Mouse (Mus musculus) heart, embryonic 12.5 days (tissue): Measurements from ENCODE around the gene Smyd2. TPM values are rescaled to one million over a fixed set of nuclear protein-coding genes. Genes with fewer than 3 reads are reported as not detected.

Source experiments
- ATAC-seq: fragments of 200-750 bp; cut with Nextera tagmentation; 2 replicates; pipeline ENCODE4 v1.8.0; 2017; ENCODE audit warnings: moderate TSS enrichment, moderate library complexity; ENCODE audit not compliant: insufficient number of reproducible peaks, low FRiP score
- H3K27ac ChIP-seq: fragments of 300-500 bp; sonication (generic); 2 replicates; pipeline ENCODE4 v1.5.1; 2016; ENCODE audit warnings: mild to moderate bottlenecking, moderate library complexity; ENCODE audit not compliant: poor library complexity, severe bottlenecking
- H3K27me3 ChIP-seq: fragments of 300-500 bp; sonication (generic); replicated peaks from 2 replicates; pipeline ENCODE4 v1.6.1; 2016; ENCODE audit warnings: mild to moderate bottlenecking, moderate library complexity
- H3K36me3 ChIP-seq: fragments of 300-500 bp; sonication (generic); 2 replicates; pipeline ENCODE4 v1.6.1; 2016; ENCODE audit warnings: mild to moderate bottlenecking, moderate library complexity
- H3K4me1 ChIP-seq: fragments of 300-500 bp; sonication (generic); replicated peaks from 2 replicates; pipeline ENCODE4 v1.6.1; 2016; ENCODE audit warnings: mild to moderate bottlenecking
- H3K4me2 ChIP-seq: fragments of 300-500 bp; sonication (generic); 2 replicates; pipeline ENCODE4 v1.6.1; 2016; ENCODE audit warnings: mild to moderate bottlenecking, moderate library complexity
- H3K4me3 ChIP-seq: fragments of 300-500 bp; sonication (generic); 2 replicates; pipeline ENCODE4 v1.5.1; 2016; ENCODE audit warnings: mild to moderate bottlenecking
- H3K9ac ChIP-seq: fragments of 300-500 bp; sonication (generic); 2 replicates; pipeline ENCODE4 v1.6.1; 2016; ENCODE audit warnings: mild to moderate bottlenecking, moderate library complexity
- H3K9me3 ChIP-seq: fragments of 300-500 bp; sonication (generic); replicated peaks from 2 replicates; pipeline ENCODE4 v1.6.1; 2016; ENCODE audit warnings: mild to moderate bottlenecking, moderate library complexity
- WGBS: fragments of 180-500 bp; shearing (Covaris S2); methylation state at CpG from one replicate; pipeline ENCODE4 v1.1.7; 2016; 5-methylcytosine and 5-hydroxymethylcytosine counted together
- polyA plus RNA-seq: library from polyadenylated mRNA; unstranded; fragments of >200 nt; fragmentation: Nextera tagmentation; extraction: Ambion mirVana; gene quantifications from 2 replicates; pipeline ENCODE4 v1.2.1, GENCODE M21; 2016

Smyd2 gene
- 172 and 177 TPM in 2 replicates for polyA plus RNA-seq

DNA sequence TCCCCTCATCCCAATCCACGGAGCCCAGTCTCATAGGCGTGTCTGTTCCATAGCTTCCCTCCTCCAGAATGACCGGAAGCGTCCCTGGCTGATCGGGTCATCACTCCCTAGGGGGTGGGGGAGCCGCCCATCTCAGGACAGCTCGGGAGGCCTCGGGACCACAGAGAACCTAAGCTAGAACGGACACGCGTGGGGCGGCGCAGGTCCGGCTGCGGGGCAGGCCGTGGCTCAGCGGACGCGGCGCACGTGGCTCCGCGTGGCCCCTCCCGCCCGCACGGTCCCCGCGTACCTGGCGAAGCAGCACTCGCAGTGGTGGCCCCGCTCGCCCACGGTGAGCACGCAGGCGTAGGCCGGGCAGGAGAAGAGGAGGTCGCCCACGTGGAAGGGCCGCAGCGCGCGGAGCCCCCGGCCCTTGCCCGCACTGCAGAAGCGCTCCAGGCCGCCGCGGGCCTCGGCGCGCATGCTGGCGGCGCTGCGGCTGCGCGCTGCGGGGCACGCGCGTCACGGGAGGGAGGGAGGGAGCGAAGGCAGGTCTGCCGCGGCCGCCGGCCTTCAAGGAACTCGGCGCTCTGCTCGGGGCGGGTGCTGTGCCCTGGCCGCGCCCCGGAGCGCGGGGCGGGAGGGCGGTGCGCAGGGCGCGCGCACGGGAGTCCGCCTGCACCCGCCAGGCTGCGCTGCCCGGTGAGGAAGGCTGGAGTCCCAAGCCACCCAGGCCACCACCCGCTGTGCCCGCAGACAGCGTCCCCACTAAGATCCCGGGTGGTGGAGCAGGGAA is at the start of gene Smyd2:
Smyd2 (minus strand) TSS at position 546 of the 775 bp plus-strand sequence.
- peak within 1 kb of the TSS; percentile 88 for H3K4me3 ChIP-seq
- peak within 1 kb of the TSS; percentile 98 for H3K9ac ChIP-seq
- no peaks in the 10 kb centered on the region for H3K9me3 ChIP-seq
- ATAC-seq = peak; percentile 87
- H3K36me3 ChIP-seq = no peaks in the 10 kb centered on the region
- peaks cover 78% of the 10 kb centered on the region for H3K4me1 ChIP-seq
- H3K4me2 ChIP-seq = peak within 1 kb of the TSS; percentile 86
- under 1% methylated on average over 73 of the region's 90 CpGs for WGBS
- no peaks in the 10 kb centered on the region for H3K27me3 ChIP-seq
- H3K27ac ChIP-seq = peak within 1 kb of the TSS; percentile 95

- peaks cover 10% of the 10 kb centered on the region; the same call in 1 of the 2 replicates for H3K4me1 ChIP-seq
- 83% methylated on average over 8 of the region's 8 CpGs for WGBS
- no peak for ATAC-seq
Measured at GRCm38 (mm10) chr1:189970381-189970780, 48.2 kb upstream of the Smyd2 start.

DNA sequence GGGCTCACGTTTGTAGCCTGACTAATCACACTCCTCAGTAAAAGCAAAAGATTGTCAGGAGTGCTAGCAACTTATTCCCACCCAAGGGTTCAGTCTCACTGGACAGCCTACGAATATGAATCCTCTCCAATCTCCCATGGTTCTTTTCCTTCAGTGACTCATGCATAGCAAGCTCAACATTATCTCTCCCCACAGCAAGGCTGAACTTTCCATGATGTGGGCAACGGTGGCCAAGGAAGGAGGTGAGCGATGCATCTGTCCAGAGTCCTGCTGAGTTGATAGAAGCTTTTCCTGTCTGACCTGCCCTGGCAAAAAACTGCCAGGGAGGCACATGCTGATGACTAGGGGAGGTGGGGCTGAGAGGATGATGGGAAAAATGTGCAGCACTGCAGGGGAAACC is 45.9 kb upstream of the Smyd2 start:
- H3K4me2 ChIP-seq = no peak overlapping the region
- H3K9me3 ChIP-seq = no peaks in the 10 kb centered on the region
- ATAC-seq = peak; percentile 45; the same call in 1 of the 2 replicates

More at GRCm38 (mm10) chr1:189970381-189970780, 48.2 kb upstream of the Smyd2 start:
- Histone ChIP-seq H3K36me3 (no peaks in the 10 kb centered on the region), H3K9me3 (no peaks in the 10 kb centered on the region), H3K4me3 (no peak overlapping the region), H3K4me2 (no peak overlapping the region), H3K9ac (no peak overlapping the region), H3K27ac (no peak overlapping the region), H3K27me3 (peaks cover 10% of the 10 kb centered on the region; the same call in 1 of the 2 replicates)

DNA sequence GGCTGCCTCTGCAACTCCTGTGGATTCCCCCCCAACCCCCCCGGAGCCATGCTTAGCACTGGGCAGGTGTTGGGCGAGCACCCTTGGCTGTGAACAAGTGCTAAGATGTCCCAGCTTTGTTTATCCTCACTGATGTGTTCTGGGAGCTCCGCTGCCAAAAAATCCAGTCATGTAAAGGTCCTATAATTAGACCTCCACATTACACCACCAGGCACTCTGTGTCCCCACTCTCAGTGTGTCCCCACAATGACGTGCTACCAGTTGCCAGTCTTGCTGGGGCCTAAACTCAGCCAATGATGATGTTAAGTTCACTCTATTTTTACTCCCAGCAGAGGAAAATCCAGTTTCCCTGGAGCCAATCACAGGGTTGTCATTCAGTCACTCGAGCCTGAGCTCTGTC is 38.3 kb upstream of the Smyd2 start:
- WGBS = 38% methylated on average over 5 of the region's 5 CpGs
- H3K27ac ChIP-seq = peak overlapping the region; percentile 80
- ATAC-seq = peak; percentile 25

More for the DNA sequence above, 45.9 kb upstream of the Smyd2 start:
- H3K4me1 ChIP-seq = peaks cover 10% of the 10 kb centered on the region; the same call in 1 of the 2 replicates
- WGBS = 32% methylated on average over 4 of the region's 4 CpGs
- H3K4me3 ChIP-seq = no peak overlapping the region
- H3K9ac ChIP-seq = no peak overlapping the region
- H3K27me3 ChIP-seq = 0 out of 2 replicates have a peak, but pooled peaks cover 2% of the 10 kb centered on the region
- no peak overlapping the region for H3K27ac ChIP-seq
- no peaks in the 10 kb centered on the region for H3K36me3 ChIP-seq

DNA sequence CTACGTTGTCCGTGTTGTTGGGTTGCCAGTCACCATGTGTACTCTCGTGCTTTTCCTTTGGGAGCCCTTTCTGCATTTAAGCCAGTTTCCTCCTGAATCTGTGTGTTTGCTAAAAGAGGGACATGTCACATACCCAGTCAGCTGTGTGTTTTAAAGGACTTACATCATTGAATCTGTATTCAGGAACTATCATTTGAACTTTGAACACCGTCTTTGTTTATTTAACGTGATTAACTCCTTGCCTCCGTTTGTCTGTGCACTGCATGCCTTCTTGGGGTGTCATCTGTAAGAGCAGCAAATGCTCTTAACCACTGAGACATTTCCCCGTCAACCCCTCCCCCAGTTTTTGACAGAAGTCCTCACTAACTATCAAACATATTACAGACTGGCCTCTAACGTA is 37.6 kb upstream of the Smyd2 start:
- H3K36me3 ChIP-seq = no peaks in the 10 kb centered on the region
- ATAC-seq = no peak
- H3K9ac ChIP-seq = no peak overlapping the region
- peaks cover 24% of the 10 kb centered on the region for H3K4me1 ChIP-seq
- H3K4me3 ChIP-seq = no peak overlapping the region
- no peak overlapping the region for H3K4me2 ChIP-seq
- no peaks in the 10 kb centered on the region for H3K27me3 ChIP-seq
- H3K27ac ChIP-seq = peak overlapping the region; percentile 80; the same call in 1 of the 2 replicates
- WGBS = 69% methylated on average over 8 of the region's 8 CpGs
- no peaks in the 10 kb centered on the region for H3K9me3 ChIP-seq

More for the DNA sequence above, 38.3 kb upstream of the Smyd2 start:
- no peak overlapping the region for H3K9ac ChIP-seq
- no peak overlapping the region for H3K4me2 ChIP-seq
- no peaks in the 10 kb centered on the region for H3K9me3 ChIP-seq
- H3K4me1 ChIP-seq = peaks cover 24% of the 10 kb centered on the region
- no peaks in the 10 kb centered on the region for H3K36me3 ChIP-seq
- H3K4me3 ChIP-seq = no peak overlapping the region
- H3K27me3 ChIP-seq = no peaks in the 10 kb centered on the region

GRCm38 (mm10) chr1:189951861-189952260 is 29.7 kb upstream of the Smyd2 start:
- H3K9me3 ChIP-seq = no peaks in the 10 kb centered on the region
- ATAC-seq = no peak
- no peak overlapping the region for H3K4me3 ChIP-seq
- 75% methylated on average over 6 of the region's 6 CpGs for WGBS
- H3K27me3 ChIP-seq = 0 out of 2 replicates have a peak, but pooled peaks cover 2% of the 10 kb centered on the region
- no peak overlapping the region for H3K4me2 ChIP-seq
- no peaks in the 10 kb centered on the region for H3K36me3 ChIP-seq
- no peak overlapping the region for H3K27ac ChIP-seq
- H3K9ac ChIP-seq = no peak overlapping the region
- H3K4me1 ChIP-seq = no peaks in the 10 kb centered on the region; the same call in 1 of the 2 replicates

DNA sequence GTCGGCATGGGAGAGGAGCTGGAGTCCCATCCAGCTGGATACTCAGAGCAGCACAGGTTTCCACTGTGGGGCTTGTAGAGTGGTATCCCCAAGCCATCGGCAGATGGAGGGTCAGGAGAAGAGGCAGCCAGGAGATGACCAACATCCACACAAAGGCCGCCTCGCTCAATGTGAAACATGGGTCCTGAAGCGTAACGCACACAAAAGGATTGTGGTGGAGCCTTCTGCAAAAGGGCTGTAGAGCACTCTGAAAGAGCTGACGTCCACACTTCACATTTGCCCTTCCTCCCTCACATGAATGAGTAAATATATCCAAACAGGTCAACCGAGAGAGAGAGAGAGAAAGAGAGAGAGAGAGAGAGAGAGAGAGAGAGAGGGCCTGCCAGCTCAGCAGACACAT is 25.2 kb upstream of the Smyd2 start:
- ATAC-seq = no peak
- no peak overlapping the region for H3K4me3 ChIP-seq
- WGBS = 77% methylated on average over 8 of the region's 8 CpGs

GRCm38 (mm10) chr1:189946126-189946525 is 24.0 kb upstream of the Smyd2 start:
- H3K4me1 ChIP-seq = no peaks in the 10 kb centered on the region
- 75% methylated on average over 8 of the region's 8 CpGs for WGBS
- H3K9me3 ChIP-seq = no peaks in the 10 kb centered on the region
- H3K4me3 ChIP-seq = no peak overlapping the region
- H3K36me3 ChIP-seq = no peaks in the 10 kb centered on the region
- H3K27me3 ChIP-seq = no peaks in the 10 kb centered on the region
- ATAC-seq = no peak
- H3K4me2 ChIP-seq = no peak overlapping the region
- no peak overlapping the region for H3K27ac ChIP-seq
- no peak overlapping the region for H3K9ac ChIP-seq

More for the DNA sequence above, 25.2 kb upstream of the Smyd2 start:
- no peaks in the 10 kb centered on the region for H3K27me3 ChIP-seq
- H3K9ac ChIP-seq = no peak overlapping the region
- H3K4me1 ChIP-seq = no peaks in the 10 kb centered on the region
- H3K4me2 ChIP-seq = no peak overlapping the region
- no peak overlapping the region for H3K27ac ChIP-seq
- H3K36me3 ChIP-seq = no peaks in the 10 kb centered on the region
- H3K9me3 ChIP-seq = no peaks in the 10 kb centered on the region

DNA sequence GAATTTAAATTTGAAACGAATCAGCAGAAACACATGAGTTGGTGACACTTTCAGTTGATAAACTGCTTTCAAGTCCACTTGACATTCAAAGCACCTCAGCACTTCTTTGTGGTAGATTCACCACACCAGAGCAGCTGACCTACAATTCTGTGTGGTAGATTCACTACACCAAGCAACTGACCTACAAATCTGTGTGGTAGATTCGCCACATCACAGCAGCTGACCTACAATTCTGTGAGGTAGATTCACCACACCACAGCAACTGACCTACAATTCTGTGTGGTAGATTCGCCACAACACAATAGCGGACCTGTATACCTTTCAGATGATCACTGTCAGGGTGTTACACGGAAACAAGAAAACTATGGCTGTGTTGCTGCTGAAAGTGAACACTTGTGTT is 19.6 kb upstream of the Smyd2 start:
- no peak for ATAC-seq
- Histone ChIP-seq H3K9ac (no peak overlapping the region), H3K27ac (no peak overlapping the region), H3K9me3 (no peaks in the 10 kb centered on the region), H3K4me3 (no peak overlapping the region), H3K4me2 (no peak overlapping the region), H3K36me3 (no peaks in the 10 kb centered on the region), H3K27me3 (no peaks in the 10 kb centered on the region), H3K4me1 (no peaks in the 10 kb centered on the region)
- 84% methylated on average over 5 of the region's 5 CpGs for WGBS

DNA sequence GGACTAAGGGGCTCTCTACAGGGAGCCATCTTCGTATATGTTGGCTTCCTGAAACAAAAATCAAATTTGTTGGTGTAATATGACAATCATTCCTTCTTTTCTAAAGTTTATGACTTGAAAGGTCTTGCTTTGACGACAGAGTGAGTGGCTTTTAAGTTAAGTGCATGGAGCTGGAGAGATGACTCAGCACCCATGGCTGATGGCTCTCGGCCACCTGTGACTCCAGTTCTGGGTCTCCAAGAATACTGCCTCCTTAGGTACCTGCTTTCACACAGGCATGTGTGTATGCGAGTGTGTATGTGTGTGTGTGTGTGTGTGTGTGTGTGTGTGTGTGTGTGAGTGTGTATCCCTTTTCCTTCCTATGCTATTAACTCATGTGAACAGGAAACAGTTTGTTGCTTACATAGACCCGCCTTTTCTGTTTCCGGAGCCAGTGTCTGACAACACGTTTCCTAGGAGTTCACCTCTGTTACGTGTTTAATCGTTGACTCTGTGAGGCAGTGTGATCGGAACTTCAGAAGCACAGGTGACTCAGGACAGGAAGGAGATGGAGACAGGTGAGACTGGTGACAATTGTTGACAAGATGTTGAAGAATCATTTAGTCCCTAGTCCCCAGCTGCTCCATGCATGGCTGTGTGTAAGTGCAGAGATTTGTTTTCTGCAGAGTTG is 14.4 kb upstream of the Smyd2 start:
- H3K4me2 ChIP-seq = no peak overlapping the region
- H3K36me3 ChIP-seq = no peaks in the 10 kb centered on the region
- no peak for ATAC-seq
- 68% methylated on average over 10 of the region's 10 CpGs for WGBS
- H3K4me1 ChIP-seq = peaks cover 12% of the 10 kb centered on the region
- H3K9ac ChIP-seq = no peak overlapping the region
- no peak overlapping the region for H3K27ac ChIP-seq
- no peak overlapping the region for H3K4me3 ChIP-seq
- H3K27me3 ChIP-seq = no peaks in the 10 kb centered on the region
- no peaks in the 10 kb centered on the region for H3K9me3 ChIP-seq

DNA sequence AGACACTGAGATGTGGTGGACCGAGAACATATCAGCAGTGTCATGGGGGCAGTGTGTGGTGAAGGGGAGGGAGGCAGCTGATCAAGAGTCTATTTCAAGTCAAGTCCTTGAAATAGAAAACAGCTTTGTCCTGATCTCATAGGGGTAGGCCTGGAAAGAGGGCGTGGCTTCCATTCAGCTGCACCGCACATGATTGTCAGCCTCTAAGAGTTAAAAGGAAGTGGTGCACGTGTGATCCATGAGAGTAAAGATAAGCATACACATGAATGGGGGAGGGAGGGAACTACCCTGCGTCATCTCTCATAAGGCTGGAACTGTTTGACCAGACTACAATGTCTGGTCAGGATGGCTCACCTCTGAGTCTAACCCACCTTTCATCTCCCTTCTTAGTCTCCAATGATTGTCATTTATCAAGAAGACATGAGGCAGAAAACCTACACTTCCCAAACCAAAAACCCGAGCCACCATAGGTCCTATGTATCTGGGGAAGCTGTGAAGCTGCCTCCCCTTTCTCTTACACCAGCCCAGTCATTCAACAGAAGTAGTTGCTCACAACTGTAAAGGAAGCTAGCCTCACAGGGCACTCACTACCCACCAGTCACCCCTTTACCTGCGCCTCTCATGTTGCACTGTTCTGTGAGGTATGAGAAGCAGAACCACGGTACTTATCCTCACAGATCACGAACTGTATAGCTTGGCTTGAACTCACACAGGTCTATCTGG is 11.5 kb upstream of the Smyd2 start:
- peaks cover 12% of the 10 kb centered on the region for H3K4me1 ChIP-seq
- no peak overlapping the region for H3K27ac ChIP-seq
- peak; percentile 61 for ATAC-seq
- H3K9ac ChIP-seq = no peak overlapping the region
- H3K4me3 ChIP-seq = no peak overlapping the region
- no peaks in the 10 kb centered on the region for H3K36me3 ChIP-seq
- H3K9me3 ChIP-seq = no peaks in the 10 kb centered on the region
- 43% methylated on average over 9 of the region's 9 CpGs for WGBS
- H3K4me2 ChIP-seq = no peak overlapping the region
- no peaks in the 10 kb centered on the region for H3K27me3 ChIP-seq
